Mouse (Mus musculus) hindbrain, embryonic 11.5 days (tissue): ENCODE data around the gene Hnrnpk. TPM values are rescaled to one million over a fixed set of nuclear protein-coding genes. Genes with fewer than 3 reads are reported as not detected.
"Not testable (repeated sequence)": the region's sequence is repeated elsewhere in the genome, so short reads cannot be mapped to it uniquely, and the experiment has no call there.

Source experiments
- ATAC-seq: fragments of 200-750 bp; cut with Nextera tagmentation; 2 replicates; pipeline ENCODE4 v1.8.0; 2017; ENCODE audit warnings: mild to moderate bottlenecking, moderate TSS enrichment, moderate library complexity; ENCODE audit not compliant: low FRiP score
- DNase-seq: peaks from one replicate; pipeline ENCODE4 v3.0.0-alpha.2; 2015; ENCODE audit warnings: low spot score
- H3K27ac ChIP-seq: fragments of 300-500 bp; sonication (generic); 2 replicates; pipeline ENCODE4 v1.5.1; 2014; ENCODE audit warnings: mild to moderate bottlenecking, low read depth, low read length
- H3K27me3 ChIP-seq: fragments of 300-500 bp; sonication (generic); 2 replicates; pipeline ENCODE4 v1.6.1; 2014; ENCODE audit warnings: mild to moderate bottlenecking, low read length, moderate library complexity, mixed read lengths; ENCODE audit not compliant: control insufficient read depth, insufficient read depth
- H3K36me3 ChIP-seq: fragments of 300-500 bp; sonication (generic); 2 replicates; pipeline ENCODE4 v1.6.1; 2014; ENCODE audit warnings: mild to moderate bottlenecking, low read length, moderate library complexity, mixed read lengths; ENCODE audit not compliant: control insufficient read depth, insufficient read depth
- H3K4me1 ChIP-seq: fragments of 300-500 bp; sonication (generic); replicated peaks from 2 replicates; pipeline ENCODE4 v1.6.1; 2014; ENCODE audit warnings: low read length, mixed read lengths; ENCODE audit not compliant: control insufficient read depth, insufficient read depth
- H3K4me2 ChIP-seq: fragments of 300-500 bp; sonication (generic); replicated peaks from 2 replicates; pipeline ENCODE4 v1.6.1; 2014; ENCODE audit warnings: mild to moderate bottlenecking, low read depth, low read length
- H3K4me3 ChIP-seq: fragments of 300-500 bp; sonication (generic); 2 replicates; pipeline ENCODE4 v1.5.1; 2014; ENCODE audit warnings: low read depth, low read length
- H3K9ac ChIP-seq: fragments of 300-500 bp; sonication (generic); 2 replicates; pipeline ENCODE4 v1.6.1; 2014; ENCODE audit warnings: low read depth, low read length
- H3K9me3 ChIP-seq: fragments of 300-500 bp; sonication (generic); 2 replicates; pipeline ENCODE4 v1.6.1; 2016; ENCODE audit warnings: low read length; ENCODE audit not compliant: control insufficient read depth
- WGBS: fragments of 180-500 bp; shearing (Covaris S2); extraction: QIAGEN DNeasy Blood & Tissue Kit; methylation state at CpG from one replicate; pipeline ENCODE4 v1.1.7; 2014; 5-methylcytosine and 5-hydroxymethylcytosine counted together
- polyA plus RNA-seq: library from polyadenylated mRNA; unstranded; fragments of >200 nt; fragmentation: Nextera tagmentation; extraction: Ambion mirVana; gene quantifications from 2 replicates; pipeline ENCODE4 v1.2.1, GENCODE M21; 2014

Hnrnpk gene
- polyA plus RNA-seq, 1 experiment from 2014 or later = 2,191 TPM

- 4% methylated on average over 79 of the region's 80 CpGs for WGBS
- H3K4me2 ChIP-seq = peak within 1 kb of the TSS; percentile 86
- H3K27me3 ChIP-seq = no peaks in the 10 kb centered on the region
- peak within 1 kb of the TSS; percentile 67 for H3K4me3 ChIP-seq
- H3K4me1 ChIP-seq = no peaks in the 10 kb centered on the region
- peaks cover 3% of the 10 kb centered on the region for H3K9me3 ChIP-seq
- peak within 1 kb of the TSS; percentile 80 for H3K9ac ChIP-seq
- DNase-seq = peak; percentile 83
- peaks cover 20% of the 10 kb centered on the region for H3K36me3 ChIP-seq
- ATAC-seq = peak; percentile 78
- no peak within 1 kb of the TSS for H3K27ac ChIP-seq
These were observed 18.2 kb downstream of the Hnrnpk start, which contains the start of gene 2210016F16Rik for GRCm38 (mm10) chr13:58384779-58385546. Gene 2210016F16Rik, minus strand, starts transcription at chr13:58385225.

GRCm38 (mm10) chr13:58384371-58384770 lies 18.8 kb downstream of the Hnrnpk start:
- Histone ChIP-seq H3K4me3 (peak overlapping the region; percentile 67), H3K9ac (peak overlapping the region; percentile 80), H3K27ac (no peak overlapping the region), H3K9me3 (peaks cover 3% of the 10 kb centered on the region), H3K4me2 (peak overlapping the region; percentile 86), H3K36me3 (peaks cover 20% of the 10 kb centered on the region), H3K27me3 (no peaks in the 10 kb centered on the region), H3K4me1 (no peaks in the 10 kb centered on the region)
- ATAC-seq (peak; percentile 49), DNase-seq (no peak)
- WGBS = 53% methylated on average over 11 of the region's 11 CpGs

GRCm38 (mm10) chr13:58373153-58373470 lies 30.0 kb downstream of the Hnrnpk start:
- Histone ChIP-seq H3K9ac (no peak overlapping the region), H3K9me3 (no peaks in the 10 kb centered on the region), H3K27ac (no peak overlapping the region), H3K4me1 (no peaks in the 10 kb centered on the region), H3K27me3 (no peaks in the 10 kb centered on the region), H3K36me3 (no peaks in the 10 kb centered on the region), H3K4me2 (no peak overlapping the region), H3K4me3 (no peak overlapping the region)
- no peak for ATAC-seq
- DNase-seq = no peak
- 89% methylated on average over 2 of the region's 2 CpGs for WGBS

- no peak overlapping the region for H3K27ac ChIP-seq
- ATAC-seq (no peak), DNase-seq (no peak)
- H3K27me3 ChIP-seq = no peaks in the 10 kb centered on the region
- H3K4me2 ChIP-seq = no peak overlapping the region
- H3K9me3 ChIP-seq = no peaks in the 10 kb centered on the region
- H3K4me3 ChIP-seq = no peak overlapping the region
- H3K36me3 ChIP-seq = no peaks in the 10 kb centered on the region
- H3K9ac ChIP-seq = no peak overlapping the region
- H3K4me1 ChIP-seq = no peaks in the 10 kb centered on the region
- 86% methylated on average over 5 of the region's 5 CpGs for WGBS
These were observed 30.6 kb downstream of the Hnrnpk start for GRCm38 (mm10) chr13:58372278-58373152.

- DNase-seq (no peak), ATAC-seq (no peak)
- WGBS = 74% methylated on average over 4 of the region's 4 CpGs
These were observed 34.3 kb downstream of the Hnrnpk start for GRCm38 (mm10) chr13:58368835-58369234.

GRCm38 (mm10) chr13:58367641-58368040 lies 35.5 kb downstream of the Hnrnpk start:
- Histone ChIP-seq H3K4me1 (no peaks in the 10 kb centered on the region), H3K27ac (no peak overlapping the region), H3K4me2 (no peak overlapping the region), H3K9ac (no peak overlapping the region), H3K4me3 (no peak overlapping the region), H3K9me3 (no peaks in the 10 kb centered on the region), H3K27me3 (no peaks in the 10 kb centered on the region), H3K36me3 (no peaks in the 10 kb centered on the region)
- WGBS = 70% methylated on average over 1 of the region's 1 CpGs
- ATAC-seq = no peak
- no peak for DNase-seq

More at GRCm38 (mm10) chr13:58368835-58369234, 34.3 kb downstream of the Hnrnpk start:
- Histone ChIP-seq H3K4me2 (no peak overlapping the region), H3K9ac (no peak overlapping the region), H3K27ac (no peak overlapping the region), H3K4me3 (no peak overlapping the region), H3K27me3 (no peaks in the 10 kb centered on the region), H3K9me3 (no peaks in the 10 kb centered on the region), H3K4me1 (no peaks in the 10 kb centered on the region), H3K36me3 (no peaks in the 10 kb centered on the region)

GRCm38 (mm10) chr13:58366373-58366772 lies 36.8 kb downstream of the Hnrnpk start:
- Histone ChIP-seq H3K4me3 (no peak overlapping the region), H3K36me3 (no peaks in the 10 kb centered on the region), H3K27me3 (no peaks in the 10 kb centered on the region), H3K9ac (no peak overlapping the region), H3K9me3 (no peaks in the 10 kb centered on the region), H3K27ac (no peak overlapping the region), H3K4me1 (no peaks in the 10 kb centered on the region), H3K4me2 (no peak overlapping the region)
- no peak for ATAC-seq
- DNase-seq = no peak
- 91% methylated on average over 3 of the region's 3 CpGs for WGBS

- H3K9me3 ChIP-seq, H3K27ac ChIP-seq, DNase-seq, H3K4me2 ChIP-seq, ATAC-seq, H3K27me3 ChIP-seq, H3K4me1 ChIP-seq, H3K9ac ChIP-seq, H3K4me3 ChIP-seq, H3K36me3 ChIP-seq: not testable (repeated sequence)
- 82% methylated on average over 8 of the region's 8 CpGs for WGBS
These were observed 38.0 kb downstream of the Hnrnpk start for GRCm38 (mm10) chr13:58365179-58365578.
